Mouse (Mus musculus) liver, embryonic 14.5 days (tissue): ENCODE measurements at regions not wholly inside any gene's neighbourhood (a gene's known extent, or its start where the extent isn't known, plus 50 kb on each side); places are given as distances from the start of the nearest gene placed in this dataset.

Source experiments
- CTCF ChIP-seq: IDR thresholded peaks from 2 replicates; pipeline ENCODE4 v1.5.1; 2016; ENCODE audit warnings: antibody characterized with exemption, low read depth, control low read depth
- EP300 ChIP-seq: IDR thresholded peaks from 2 replicates; pipeline ENCODE4 v1.6.1; 2016; ENCODE audit warnings: antibody characterized with exemption, low read depth

DNA sequence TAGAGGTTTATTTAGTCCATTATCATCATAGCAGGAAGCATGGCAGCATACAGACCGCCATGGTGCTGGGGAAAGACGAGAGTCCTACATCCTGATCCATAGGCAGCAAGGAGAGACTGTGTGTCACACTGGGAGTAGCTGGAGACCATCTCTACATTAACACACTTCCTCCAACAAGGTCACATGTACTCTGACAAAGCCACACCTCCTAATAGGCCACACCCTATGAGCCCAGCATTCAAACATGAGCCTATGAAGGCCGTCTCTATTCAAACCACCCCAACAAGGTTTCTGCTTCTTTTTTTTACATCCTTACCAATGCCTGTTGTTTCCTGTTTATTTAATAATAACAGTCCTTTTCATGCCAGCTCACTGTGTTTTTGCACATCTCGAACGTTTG, 99.0 kb upstream of the Nebl start:
- TF ChIP-seq CTCF (no peak), EP300 (no peak)
